Mouse (Mus musculus) layer of hippocampus, adult 9-11 months (tissue): ENCODE results near the gene Syna.
A peak's percentile ranks its signal among the peaks of the same experiment; 100 is the strongest.

Source experiments
- DNase-seq: peaks from one replicate; pipeline ENCODE4 v3.0.0; 2022

Syna gene

DNA sequence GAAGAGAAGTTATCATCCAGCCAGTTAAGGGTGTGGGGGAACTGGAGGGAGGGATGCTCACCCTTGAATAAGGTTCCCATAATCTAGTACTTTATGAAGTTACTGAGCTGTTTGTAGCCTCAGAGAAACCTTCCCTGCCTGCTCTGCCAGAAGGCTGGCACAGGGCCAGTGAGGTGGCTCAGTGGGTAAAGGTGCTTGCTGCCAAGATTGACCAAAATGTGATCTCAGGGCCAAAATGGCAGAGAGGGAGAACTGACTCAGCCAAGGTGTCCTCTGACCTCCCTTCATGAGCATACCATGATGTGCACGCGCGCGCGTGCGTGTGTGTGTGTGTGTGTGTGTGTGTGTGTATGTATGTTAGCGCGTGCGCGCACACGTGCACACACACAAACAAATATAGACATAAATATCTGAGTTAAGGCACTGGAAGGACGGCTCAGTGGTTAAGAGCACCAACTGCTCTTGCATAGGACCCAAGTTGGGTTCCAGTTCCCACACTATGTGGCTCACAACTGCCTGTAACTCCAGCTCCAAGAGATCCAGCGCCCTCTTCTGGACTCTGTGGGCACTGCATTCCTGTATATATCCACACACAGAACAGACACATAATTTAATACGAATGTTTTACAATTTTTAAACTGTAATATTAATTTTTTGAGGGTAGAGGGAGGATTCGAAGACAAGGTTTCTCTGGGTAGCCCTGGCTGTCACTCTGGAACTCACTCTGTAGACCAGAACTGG is 33.8 kb downstream of the Syna start:
- no peak for DNase-seq

- no peak for DNase-seq
Observed at GRCm38 (mm10) chr5:134523728-134524127, 36.2 kb downstream of the Syna start.

- DNase-seq: no peak
Observed at GRCm38 (mm10) chr5:134522524-134522923, 37.4 kb downstream of the Syna start.

- DNase-seq: peak; percentile 59
Observed at GRCm38 (mm10) chr5:134521806-134522205, 38.2 kb downstream of the Syna start.

DNA sequence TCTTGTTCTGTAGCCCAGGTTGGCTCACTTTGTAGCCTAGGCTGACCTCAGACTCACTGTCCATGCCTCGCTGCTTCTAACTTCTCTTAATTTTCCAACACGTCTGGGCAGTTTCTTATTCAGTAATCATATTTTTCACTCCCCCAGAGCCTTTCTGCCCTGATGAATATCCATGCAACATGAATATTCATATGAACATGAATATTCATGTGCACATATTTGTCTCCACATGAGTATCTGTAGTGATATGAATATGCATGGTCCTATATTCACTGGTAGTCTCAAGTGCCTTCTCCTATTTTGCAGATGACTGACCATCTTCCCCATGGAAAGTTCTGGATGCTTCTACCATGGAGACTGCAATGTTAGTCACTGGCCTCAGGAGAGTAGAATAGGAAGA is 38.8 kb downstream of the Syna start:
- DNase-seq: no peak

GRCm38 (mm10) chr5:134520120-134520519 is 39.9 kb downstream of the Syna start:
- no peak for DNase-seq

GRCm38 (mm10) chr5:134519471-134519870 is 40.5 kb downstream of the Syna start:
- DNase-seq: no peak

DNA sequence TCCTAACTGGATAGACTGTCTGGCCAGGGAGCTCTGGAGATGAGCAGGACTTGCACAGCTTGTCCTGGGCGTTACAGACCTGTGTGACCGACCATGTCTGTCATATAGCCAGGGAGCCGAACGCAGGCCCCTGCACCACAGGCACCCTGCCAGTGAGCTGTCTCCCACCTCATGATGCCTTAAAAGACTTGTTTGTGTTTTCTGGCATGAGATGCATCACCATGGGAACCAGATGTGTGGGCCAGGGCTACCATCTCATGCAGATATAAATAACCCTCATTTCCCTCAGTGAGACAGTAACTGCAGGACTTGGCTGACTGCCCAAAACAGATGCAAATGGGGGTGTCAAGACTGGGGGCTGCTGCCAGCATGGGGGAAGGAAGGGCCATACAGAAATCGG is 47.9 kb downstream of the Syna start:
- peak; percentile 68 for DNase-seq

GRCm38 (mm10) chr5:134510266-134510665 is 49.7 kb downstream of the Syna start:
- DNase-seq: no peak

- DNase-seq: peak; percentile 52
Observed at GRCm38 (mm10) chr5:134508965-134509364, 51.0 kb downstream of the Syna start.
